Comparison of ENCODE assay signal across 10 mouse cellular contexts in genomic region chr14:8220306-8220705, GRCm38 (mm10). TPM values are rescaled to one million over a fixed set of nuclear protein-coding genes. Genes with fewer than 3 reads are reported as not detected.
DNase-seq lines count a peak whose midpoint lies in the region; ATAC-seq and TF ChIP-seq lines count a peak whose summit lies in the region.
"Had no signal": no experiment of that assay in that cellular context is flagged by ENCODE, and none has a peak within 500 bp of the region (broad histone marks: within the 10 kb centered on the region; RNA-seq: fewer than 3 reads in every experiment).

No protein-coding gene starts in this region.

- no peak overlapping the region for H3K4me3 ChIP-seq in heart, adult 2 months
- no peak overlapping the region for H3K4me3 ChIP-seq in testis, adult 2 months (ENCODE audit: control insufficient read depth, low read depth, low read length)
- H3K4me3 ChIP-seq in cortical plate, adult 2 months (ENCODE audit: insufficient read depth, low read length), result no peak overlapping the region
- H3K4me3 ChIP-seq in stomach, postnatal 0 days (ENCODE audit: low read depth, low read length), result no peak overlapping the region
- H3K4me3 ChIP-seq: megakaryocyte, embryonic 14.5 days had no signal

- no peaks in the 10 kb centered on the region for H3K27me3 ChIP-seq in heart, adult 2 months (ENCODE audit: control insufficient read depth, insufficient read depth, low read length)
- no peaks in the 10 kb centered on the region for H3K27me3 ChIP-seq in testis, adult 2 months (ENCODE audit: control insufficient read depth, insufficient read depth, low read length)
- no peaks in the 10 kb centered on the region for H3K27me3 ChIP-seq in stomach, postnatal 0 days (ENCODE audit: control insufficient read depth, insufficient read depth, low read length)

- peaks cover 5% of the 10 kb centered on the region for H3K4me1 ChIP-seq in heart, adult 2 months (ENCODE audit: control insufficient read depth, insufficient read depth, low read length)
- H3K4me1 ChIP-seq in testis, adult 2 months (ENCODE audit: control insufficient read depth, insufficient read depth, low read length), result peaks cover 2% of the 10 kb centered on the region
- peaks cover 4% of the 10 kb centered on the region; the same call in 1 of the 2 replicates for H3K4me1 ChIP-seq in cortical plate, adult 2 months (ENCODE audit: control insufficient read depth, insufficient read depth, low read length)
- H3K4me1 ChIP-seq in stomach, postnatal 0 days (replicated peaks; ENCODE audit: control insufficient read depth, insufficient read depth), result no peaks in the 10 kb centered on the region

- no peak for TF ChIP-seq POLR2A in heart, adult 2 months (IDR thresholded peaks at IDR 0.05; ENCODE audit: insufficient read depth, low read depth, low read length)
- no peak for TF ChIP-seq POLR2A in testis, adult 2 months (IDR thresholded peaks at IDR 0.05; ENCODE audit: control insufficient read depth, low read depth, low read length)
- TF ChIP-seq POLR2A in cortical plate, adult 2 months (IDR thresholded peaks at IDR 0.05; ENCODE audit: extremely low read depth, insufficient read depth, low read length), result no peak

- no peaks in the 10 kb centered on the region; the same call in 1 of the 2 replicates for H3K36me3 ChIP-seq in heart, adult 2 months (ENCODE audit: control insufficient read depth, insufficient read depth, low read length)
- H3K36me3 ChIP-seq in testis, adult 2 months (ENCODE audit: control insufficient read depth, insufficient read depth, low read length), result no peaks in the 10 kb centered on the region
- H3K36me3 ChIP-seq in stomach, postnatal 0 days (ENCODE audit: control insufficient read depth, insufficient read depth, low read length), result no peaks in the 10 kb centered on the region

- no peak overlapping the region for H3K27ac ChIP-seq in heart, adult 2 months
- no peak overlapping the region for H3K27ac ChIP-seq in testis, adult 2 months (ENCODE audit: control insufficient read depth, insufficient read depth, low read depth, low read length)
- no peak overlapping the region for H3K27ac ChIP-seq in cortical plate, adult 2 months (ENCODE audit: insufficient read depth, low read length)
- no peak overlapping the region for H3K27ac ChIP-seq in stomach, postnatal 0 days (replicated peaks)

- ATAC-seq in stomach, postnatal 0 days (ENCODE audit: low FRiP score, low TSS enrichment), result no peak

- H3K79me2 ChIP-seq in heart, adult 2 months (replicated peaks; ENCODE audit: control insufficient read depth, insufficient read depth, low read length), result 0 out of 2 replicates have a peak, but pooled peaks cover 1% of the 10 kb centered on the region

- TF ChIP-seq CTCF in heart, adult 2 months (IDR thresholded peaks at IDR 0.05), result peak; percentile 72
- peak; percentile 52; the same call in 1 of the 2 replicates for TF ChIP-seq CTCF in testis, adult 2 months (IDR thresholded peaks at IDR 0.05; ENCODE audit: control insufficient read depth, insufficient read depth, insufficient replicate concordance, low read depth, low read length)
- peak; percentile 28 for TF ChIP-seq CTCF in cortical plate, adult 2 months (IDR thresholded peaks at IDR 0.05; ENCODE audit: extremely low read depth, insufficient read depth, low read length)
- peak; percentile 60 for TF ChIP-seq CTCF in stomach, postnatal 0 days (IDR thresholded peaks at IDR 0.05; ENCODE audit: low read depth)

- 77% methylated on average over 7 of the region's 7 CpGs for WGBS in heart, adult 2 months
- 74% methylated on average over 7 of the region's 7 CpGs for WGBS in stomach, postnatal 0 days

- intact Hi-C loops in heart, adult 2 months (cut with DNase I), result no loop called here
- intact Hi-C loops in heart, postnatal 10 days (cut with DNase I), result no loop called here

- no peaks in the 10 kb centered on the region for H3K9me3 ChIP-seq in stomach, postnatal 0 days (ENCODE audit: control insufficient read depth, low read length)
- H3K9me3 ChIP-seq: megakaryocyte, embryonic 14.5 days had no signal

- DNase-seq in heart, adult 2 months, result peak in 1 of 2 experiments; percentile 35
- DNase-seq in heart, postnatal 4 days, result no peak
- no peak for DNase-seq in testis, postnatal 10 days (ENCODE audit: low spot score)
- DNase-seq in stomach, postnatal 0 days (ENCODE audit: low spot score), result no peak
- no peak for DNase-seq in ovary, adult 18-20 months (ENCODE audit: low spot score)
- no peak for DNase-seq in heart, postnatal 10 days
- DNase-seq: gastrocnemius, postnatal 25 days had no signal

- TF ChIP-seq EP300 in heart, adult 2 months (IDR thresholded peaks at IDR 0.05; ENCODE audit: insufficient read depth, low read depth, low read length), result no peak
- no peak for TF ChIP-seq EP300 in stomach, postnatal 0 days (optimal IDR thresholded peaks at IDR 0.05)

- no peak overlapping the region for H3K9ac ChIP-seq in heart, adult 2 months (ENCODE audit: low read depth, low read length)
- H3K9ac ChIP-seq in stomach, postnatal 0 days (ENCODE audit: low read length), result no peak overlapping the region

- H3K4me2 ChIP-seq in stomach, postnatal 0 days (replicated peaks; ENCODE audit: low read depth), result no peak overlapping the region

RNA-seq across cellular contexts. Expression of gene Kctd6, which starts 6.4 kb away (rescaled TPM):
- 10 to 100 TPM in 1 of 2 experiments, 1 to 10 TPM in 1; 8.4 to 10.3 TPM for total RNA-seq in heart, adult 2 months (2021)
- 7.3 and 10.7 TPM in 2 replicates for polyA plus RNA-seq in heart, adult 2 months (2012; rRNA removed)
- 10 to 100 TPM; 13.2 to 14.1 TPM for total RNA-seq in heart, postnatal 4 days (2021)
- polyA plus RNA-seq in testis, adult 2 months (2012; rRNA removed), result 2.4 and 2.8 TPM in 2 replicates
- polyA plus RNA-seq in cortical plate, adult 2 months (2012; rRNA removed), result 36.7 and 38.8 TPM in 2 replicates
- 12.9 and 13.8 TPM in 2 replicates for polyA plus RNA-seq in stomach, postnatal 0 days (2015; fragmentation: Nextera tagmentation; extraction: Ambion mirVana)
- total RNA-seq in heart, postnatal 10 days (2021), result 10 to 100 TPM; 11.8 to 14.8 TPM

RNA-seq across cellular contexts. Expression of gene Acox2, which starts 38.8 kb away (rescaled TPM):
- total RNA-seq in heart, adult 2 months (2021), result under 1 TPM; 0.34 to 0.91 TPM
- 0.73 and 1.3 TPM in 2 replicates for polyA plus RNA-seq in heart, adult 2 months (2012; rRNA removed)
- not detected for total RNA-seq in heart, postnatal 4 days (2021)
- polyA plus RNA-seq in testis, adult 2 months (2012; rRNA removed), result 0.35 and 0.48 TPM in 2 replicates
- 0.06 TPM in 2 replicates for polyA plus RNA-seq in cortical plate, adult 2 months (2012; rRNA removed)
- polyA plus RNA-seq in stomach, postnatal 0 days (2015; fragmentation: Nextera tagmentation; extraction: Ambion mirVana), result 6.0 and 7.2 TPM in 2 replicates
- under 1 TPM in 1 of 2 experiments, not detected in 1; 0.69 TPM for total RNA-seq in heart, postnatal 10 days (2021)

RNA-seq across cellular contexts. Expression of gene Pdhb, which starts 47.5 kb away (rescaled TPM):
- total RNA-seq in heart, adult 2 months (2021), result 100 to 1,000 TPM; 722 to 825 TPM
- polyA plus RNA-seq in heart, adult 2 months (2012; rRNA removed), result 324 and 636 TPM in 2 replicates
- 100 to 1,000 TPM; 617 to 634 TPM for total RNA-seq in heart, postnatal 4 days (2021)
- polyA plus RNA-seq in testis, adult 2 months (2012; rRNA removed), result 97.6 and 115 TPM in 2 replicates
- 198 and 200 TPM in 2 replicates for polyA plus RNA-seq in cortical plate, adult 2 months (2012; rRNA removed)
- polyA plus RNA-seq in stomach, postnatal 0 days (2015; fragmentation: Nextera tagmentation; extraction: Ambion mirVana), result 142 and 144 TPM in 2 replicates
- total RNA-seq in heart, postnatal 10 days (2021), result 100 to 1,000 TPM; 756 to 778 TPM
